17 mouse cellular contexts compared by ENCODE assay signal in the genomic region with DNA sequence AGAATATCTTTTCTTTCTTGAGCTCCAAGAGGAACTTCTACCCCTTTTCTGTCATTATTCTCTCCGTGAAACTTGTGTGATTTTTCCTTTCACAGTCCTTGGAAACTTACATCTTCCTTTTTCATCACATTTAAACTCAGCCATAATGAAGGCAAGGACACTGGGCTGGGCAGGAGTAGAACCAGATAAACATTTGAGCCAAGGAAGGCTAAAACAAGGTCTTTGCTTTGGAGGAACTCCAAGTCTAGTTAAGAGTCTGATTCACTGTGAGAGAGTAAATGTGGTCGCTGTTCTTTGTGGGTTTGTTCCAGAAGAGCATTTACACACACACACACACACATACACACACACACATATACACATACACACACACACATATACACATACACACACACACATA. TPM values are rescaled to one million over a fixed set of nuclear protein-coding genes. Genes with fewer than 3 reads are reported as not detected.
"Had no signal": no experiment of that assay in that cellular context is flagged by ENCODE, and none has a peak within 500 bp of the region (broad histone marks: within the 10 kb centered on the region; RNA-seq: fewer than 3 reads in every experiment).

No protein-coding gene starts in this region.

- H3K9ac ChIP-seq: liver, postnatal 0 days; lung, embryonic 15.5 days; midbrain, embryonic 13.5 days; midbrain, embryonic 15.5 days; neural tube, embryonic 12.5 days had no signal

- H3K27me3 ChIP-seq: lung, embryonic 15.5 days; midbrain, embryonic 15.5 days had no signal

- H3K27ac ChIP-seq: lung, embryonic 15.5 days; macrophage; midbrain, embryonic 13.5 days; midbrain, embryonic 15.5 days; neural tube, embryonic 12.5 days had no signal

- H3K36me3 ChIP-seq: midbrain, embryonic 15.5 days had no signal

- H3K4me3 ChIP-seq: lung, embryonic 15.5 days; megakaryocyte, embryonic 14.5 days; midbrain, embryonic 13.5 days; midbrain, embryonic 15.5 days; neural tube, embryonic 12.5 days had no signal

- H3K9me3 ChIP-seq: lung, embryonic 15.5 days; megakaryocyte, embryonic 14.5 days; midbrain, embryonic 13.5 days; midbrain, embryonic 15.5 days; neural tube, embryonic 12.5 days had no signal

- DNase-seq: liver, postnatal 0 days; lung, adult 2 months; lung, postnatal 14 days; lung, postnatal 36 days; right cerebral cortex, postnatal 14 days; thymus, adult 18-20 months; thymus, postnatal 14 days; thymus, postnatal 36 days had no signal

RNA-seq across cellular contexts. Expression of a gene that starts 39.8 kb away (rescaled TPM):
- total RNA-seq: megakaryocyte progenitor cell, adult 5-6 weeks; monocyte, adult 5-6 weeks; neutrophil, adult 5-6 weeks had no signal
- polyA plus RNA-seq: liver, postnatal 0 days; macrophage had no signal

RNA-seq across cellular contexts. Expression of a gene that starts 39.9 kb away (rescaled TPM):
- total RNA-seq: neutrophil, adult 5-6 weeks had no signal
